Mouse (Mus musculus) frontal cortex, postnatal 25 days (tissue): ENCODE results near the gene Phlda3.

Source experiments
- DNase-seq, 2 experiments: peaks; one replicate each; pipeline ENCODE4 v3.0.0; 2022; ENCODE audit warnings: low spot score in 2 of 2

Phlda3 gene

DNA sequence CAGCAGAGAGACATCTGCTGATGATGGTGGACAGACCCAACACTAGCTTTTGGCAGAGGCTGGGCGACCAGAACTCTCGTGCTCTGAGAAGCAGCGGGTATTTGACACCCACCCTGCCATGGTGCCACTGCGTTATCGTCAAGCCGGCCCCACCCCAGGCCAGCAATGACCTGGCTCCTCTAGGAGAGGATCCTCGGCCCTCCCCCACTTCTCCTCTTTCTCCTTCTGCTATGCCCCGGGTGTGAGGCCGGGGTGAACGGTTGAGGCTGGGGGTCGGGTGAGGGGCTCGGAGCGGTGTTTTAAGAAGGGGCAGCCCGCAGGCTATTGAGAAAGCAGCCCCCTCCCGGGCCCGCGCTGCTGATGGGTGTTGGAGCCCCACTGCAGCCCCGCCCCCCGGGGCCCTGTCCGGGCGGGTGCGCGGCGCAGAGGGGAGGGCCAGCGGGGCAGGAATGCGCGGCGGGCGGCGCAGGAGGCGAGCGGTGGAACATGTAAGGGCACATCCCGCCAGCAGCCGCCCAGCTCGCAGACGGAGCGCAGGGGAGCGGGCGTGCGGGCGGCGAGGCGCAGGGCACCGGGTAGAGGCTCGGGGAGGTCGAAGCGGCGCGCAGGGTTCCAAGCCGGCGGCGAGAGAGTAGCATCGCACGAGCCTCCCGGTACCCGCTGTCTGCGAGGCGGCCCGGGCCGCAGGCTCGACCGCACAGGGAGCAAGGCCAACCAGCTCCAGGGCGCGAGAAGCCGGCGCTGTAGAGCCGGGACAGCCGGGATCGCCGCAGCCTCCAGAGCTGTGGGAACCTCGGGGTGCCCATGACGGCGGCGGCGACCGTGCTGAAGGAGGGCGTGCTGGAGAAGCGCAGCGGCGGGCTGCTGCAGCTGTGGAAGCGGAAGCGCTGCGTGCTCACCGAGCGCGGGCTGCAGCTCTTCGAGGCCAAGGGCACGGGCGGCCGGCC, at the start of gene Phlda3:
Phlda3 (plus strand) TSS at position 475 of the 947 bp plus-strand sequence.
- DNase-seq = peak; percentile 24 to 33

DNA sequence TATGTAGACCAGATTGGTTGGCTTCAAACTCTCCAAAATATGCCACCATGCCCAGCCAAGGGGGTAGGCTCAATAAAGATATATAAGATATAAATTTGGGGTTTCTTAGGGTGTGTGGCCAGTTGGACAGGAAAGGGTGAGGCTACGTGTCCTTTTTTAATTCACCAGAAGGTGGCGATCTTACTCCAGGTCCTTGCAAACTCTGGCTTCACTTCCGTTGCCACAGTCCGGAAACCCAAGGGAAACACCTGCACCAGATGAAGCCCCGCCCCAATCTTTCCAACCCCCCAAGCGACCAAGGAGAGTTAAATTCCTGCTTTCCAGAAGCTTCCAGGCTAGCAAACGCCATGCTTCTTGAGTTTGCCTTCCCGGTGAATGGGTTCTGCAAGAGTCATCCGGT, 46.4 kb upstream of the Phlda3 start:
- peak in 1 of 2 experiments; percentile 59 for DNase-seq

DNA sequence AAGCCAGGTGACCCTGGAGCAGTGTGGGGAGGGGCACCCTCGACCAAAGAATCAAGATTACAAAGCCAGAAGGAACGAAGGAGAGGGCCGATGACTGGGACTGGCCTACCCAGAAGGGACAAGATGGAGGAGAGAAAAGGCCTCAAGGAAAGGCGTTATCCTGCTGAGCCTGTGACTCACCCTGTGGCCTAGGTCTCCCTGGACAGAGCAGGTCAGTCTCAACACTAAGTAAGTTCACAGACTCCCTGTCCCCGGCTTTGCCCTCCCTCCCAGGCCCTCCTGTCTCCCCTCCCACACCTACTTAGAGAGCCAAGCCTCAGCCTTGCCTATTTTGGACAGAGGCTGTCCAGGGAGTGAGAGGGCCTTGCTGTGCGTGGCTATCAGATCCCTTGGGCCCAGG, 45.9 kb upstream of the Phlda3 start, which contains the start of gene Csrp1:
Csrp1 (plus strand) TSS at position 79 of the 400 bp plus-strand sequence.
- DNase-seq = no peak

DNA sequence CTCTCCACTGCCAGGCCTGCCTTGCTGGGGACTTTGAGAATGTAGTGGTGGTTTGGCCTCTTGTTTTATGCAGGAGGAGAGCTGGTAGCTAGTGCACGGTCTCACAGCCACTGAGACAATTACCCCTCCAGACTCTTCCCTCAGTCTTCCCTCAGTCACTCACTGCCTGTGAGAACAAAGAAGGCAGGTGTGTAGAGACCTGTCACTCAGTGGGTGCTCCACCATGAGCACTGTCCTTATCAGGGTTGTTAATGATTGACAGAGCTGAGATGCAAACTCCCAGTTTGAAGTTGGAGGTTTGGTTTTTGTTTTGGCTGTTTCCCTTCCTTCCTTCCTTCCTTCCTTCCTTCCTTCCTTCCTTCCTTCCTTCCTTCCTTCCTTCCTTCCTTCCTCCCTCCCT, 42.9 kb upstream of the Phlda3 start:
- DNase-seq = no peak

DNA sequence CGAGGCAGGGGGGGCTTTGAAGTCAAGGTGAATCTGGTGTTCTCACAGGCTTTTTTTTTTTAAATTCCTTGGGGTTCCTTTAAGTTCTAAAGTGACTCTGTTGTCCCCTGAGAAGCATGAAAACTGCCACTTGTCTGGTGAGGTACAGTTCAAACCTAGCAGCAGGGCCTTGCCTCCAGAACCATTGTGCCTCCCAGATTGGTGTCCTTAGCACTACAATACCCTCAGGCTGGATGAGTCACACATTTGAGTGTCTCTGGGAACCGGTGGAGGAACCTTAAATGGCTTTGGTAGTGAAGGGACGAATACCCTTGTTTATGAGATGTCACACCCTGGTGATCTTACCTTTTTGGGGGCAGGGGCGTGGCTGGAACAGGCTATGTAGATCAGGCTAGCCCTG, 41.8 kb upstream of the Phlda3 start:
- no peak for DNase-seq

DNA sequence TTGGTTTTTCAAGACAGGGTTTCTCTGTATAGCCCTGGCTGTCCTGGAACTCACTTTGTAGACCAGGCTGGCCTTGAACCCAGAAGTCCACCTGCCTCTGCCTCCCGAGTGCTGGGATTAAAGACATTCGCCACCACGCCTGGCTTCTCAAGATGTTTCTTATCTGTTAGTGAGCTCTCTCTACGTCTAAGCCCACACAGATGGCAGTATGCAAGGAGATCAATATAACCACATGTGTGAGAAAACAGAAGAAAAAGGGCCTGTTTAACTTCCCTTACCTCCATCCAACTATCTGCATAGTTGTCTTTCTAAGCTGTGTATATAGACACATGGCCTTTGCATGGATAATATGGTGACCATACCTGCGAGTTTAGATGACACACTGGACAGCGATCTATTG, 40.6 kb upstream of the Phlda3 start:
- DNase-seq = no peak

DNA sequence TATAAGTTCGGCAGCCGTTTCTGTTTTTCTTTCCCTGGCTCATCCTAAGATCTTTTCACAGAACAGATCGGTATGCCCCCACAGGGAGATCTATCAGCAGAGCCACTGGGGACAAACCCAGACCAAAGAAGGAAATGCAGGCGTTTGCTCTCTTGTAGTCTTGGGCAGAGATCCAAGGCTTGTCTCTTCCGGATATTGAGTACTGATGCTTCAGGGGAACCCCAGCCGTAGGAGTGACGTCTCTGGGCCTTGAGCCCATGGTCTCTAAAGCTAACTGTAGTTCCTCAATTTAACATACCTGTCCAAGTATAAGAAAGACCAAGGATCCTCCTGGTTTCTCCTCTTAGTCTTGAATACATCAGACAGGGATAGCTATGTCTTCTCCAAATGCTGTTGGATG, 40.0 kb upstream of the Phlda3 start:
- no peak for DNase-seq

DNA sequence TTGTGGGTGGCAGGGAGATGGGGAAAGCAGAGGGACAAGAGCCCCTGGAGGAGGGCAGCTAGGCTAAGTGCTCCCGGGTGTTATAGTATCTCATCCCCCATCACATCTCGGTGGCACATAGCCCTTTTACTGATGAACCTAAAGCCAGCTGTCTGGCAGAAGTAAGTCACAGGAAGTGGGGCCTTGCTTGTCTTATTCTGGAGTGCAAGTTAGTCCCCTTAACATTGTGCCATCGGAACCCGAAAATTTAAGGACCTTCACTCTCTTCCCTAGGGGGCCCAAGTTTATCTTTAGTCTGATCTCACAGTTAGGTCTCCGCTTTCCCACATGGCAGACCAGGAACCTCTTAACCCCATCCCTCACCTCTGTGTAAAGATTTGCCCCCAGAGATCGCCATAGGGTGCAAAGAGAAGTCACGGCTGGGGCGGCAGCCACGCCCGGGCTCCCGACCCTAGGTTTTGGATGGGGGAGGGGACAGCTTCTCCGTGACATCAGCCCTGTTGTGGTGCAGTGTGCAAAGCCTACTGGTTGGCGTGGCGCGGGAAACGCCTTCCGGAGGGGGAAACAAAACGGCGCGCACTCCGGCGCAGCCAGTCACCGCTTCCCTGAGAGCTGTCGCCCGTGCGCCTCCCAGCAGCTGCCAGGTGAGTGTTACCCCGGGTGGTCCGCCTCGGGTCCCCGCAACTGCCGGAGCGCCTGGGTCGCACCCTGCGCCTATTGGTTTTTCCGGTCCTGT, 37.1 kb upstream of the Phlda3 start:
- peak; percentile 65 to 71 for DNase-seq

DNA sequence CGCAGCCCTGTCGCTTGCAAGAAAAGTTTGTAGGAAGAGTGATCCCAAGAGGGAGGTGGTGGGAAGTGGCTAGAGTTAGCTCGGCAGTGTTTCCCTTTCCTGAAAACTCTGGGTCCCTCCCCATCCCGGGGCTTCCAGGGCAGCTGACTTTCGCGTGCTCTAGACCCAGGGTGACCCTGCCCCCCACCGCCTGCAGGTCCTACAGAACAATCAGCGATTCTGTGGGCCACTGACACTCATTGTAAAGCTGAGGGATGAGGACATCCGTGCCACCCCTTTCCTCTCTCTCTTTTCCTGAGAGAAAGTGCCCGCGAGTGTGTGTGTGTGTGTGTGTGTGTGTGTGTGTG, 36.6 kb upstream of the Phlda3 start:
- DNase-seq = no peak

DNA sequence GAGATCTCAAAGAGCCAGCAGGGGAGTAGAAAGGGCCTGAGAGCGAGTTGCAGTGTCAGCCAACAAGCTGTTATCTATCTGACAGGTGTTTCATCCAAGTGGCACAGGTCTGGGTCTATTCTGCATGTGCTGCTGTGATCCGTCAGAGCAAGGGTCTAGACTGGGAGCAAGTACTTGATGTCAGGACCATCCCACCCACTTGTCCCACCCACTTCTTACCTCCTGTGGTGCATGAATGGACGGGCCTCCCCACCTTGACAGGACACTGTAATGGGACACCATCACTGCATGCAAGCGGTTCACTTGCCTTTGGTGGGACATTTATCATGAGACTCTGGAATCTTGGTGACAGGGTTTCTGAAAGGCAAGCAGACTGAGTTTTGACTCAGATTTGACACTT, 36.1 kb upstream of the Phlda3 start:
- no peak for DNase-seq

DNA sequence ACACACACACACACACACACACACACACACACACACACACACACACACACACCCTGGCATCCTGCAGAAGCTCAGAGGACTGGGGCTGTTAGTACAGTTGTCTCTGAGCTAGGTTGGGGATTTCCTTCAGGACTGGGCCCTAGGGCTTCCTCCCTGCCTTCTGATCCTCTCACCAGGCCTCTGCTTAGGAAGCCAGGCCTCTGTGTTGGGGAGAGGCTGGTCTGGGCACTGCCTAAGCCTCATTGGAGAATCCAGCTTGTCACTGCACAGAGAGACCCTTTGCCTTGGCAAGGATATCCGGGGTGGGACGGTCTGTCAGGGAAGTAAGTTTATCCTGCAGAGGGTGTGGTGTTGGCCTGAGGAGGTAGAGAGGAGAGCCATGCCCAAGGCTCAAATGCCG, 35.6 kb upstream of the Phlda3 start:
- DNase-seq = no peak

DNA sequence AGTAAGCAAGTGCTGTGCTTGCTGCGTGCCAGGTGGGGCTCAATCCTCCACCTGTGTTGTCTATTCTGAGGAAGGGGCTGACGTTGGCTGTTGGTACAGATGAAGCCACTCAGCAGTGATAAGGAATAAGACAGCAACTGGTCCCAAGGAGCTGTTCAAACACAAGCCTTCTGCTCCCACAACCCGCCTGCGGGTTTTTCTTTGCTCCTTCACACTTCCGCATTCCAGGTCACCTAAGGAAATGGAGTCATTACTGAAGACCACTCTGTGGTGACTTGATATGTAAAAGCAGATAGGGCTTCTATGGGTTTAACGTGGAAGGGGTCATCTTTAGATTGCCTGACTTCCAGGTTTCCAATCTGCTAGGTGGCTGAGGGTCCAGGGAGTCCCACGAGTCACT, 34.5 kb upstream of the Phlda3 start:
- no peak for DNase-seq

DNA sequence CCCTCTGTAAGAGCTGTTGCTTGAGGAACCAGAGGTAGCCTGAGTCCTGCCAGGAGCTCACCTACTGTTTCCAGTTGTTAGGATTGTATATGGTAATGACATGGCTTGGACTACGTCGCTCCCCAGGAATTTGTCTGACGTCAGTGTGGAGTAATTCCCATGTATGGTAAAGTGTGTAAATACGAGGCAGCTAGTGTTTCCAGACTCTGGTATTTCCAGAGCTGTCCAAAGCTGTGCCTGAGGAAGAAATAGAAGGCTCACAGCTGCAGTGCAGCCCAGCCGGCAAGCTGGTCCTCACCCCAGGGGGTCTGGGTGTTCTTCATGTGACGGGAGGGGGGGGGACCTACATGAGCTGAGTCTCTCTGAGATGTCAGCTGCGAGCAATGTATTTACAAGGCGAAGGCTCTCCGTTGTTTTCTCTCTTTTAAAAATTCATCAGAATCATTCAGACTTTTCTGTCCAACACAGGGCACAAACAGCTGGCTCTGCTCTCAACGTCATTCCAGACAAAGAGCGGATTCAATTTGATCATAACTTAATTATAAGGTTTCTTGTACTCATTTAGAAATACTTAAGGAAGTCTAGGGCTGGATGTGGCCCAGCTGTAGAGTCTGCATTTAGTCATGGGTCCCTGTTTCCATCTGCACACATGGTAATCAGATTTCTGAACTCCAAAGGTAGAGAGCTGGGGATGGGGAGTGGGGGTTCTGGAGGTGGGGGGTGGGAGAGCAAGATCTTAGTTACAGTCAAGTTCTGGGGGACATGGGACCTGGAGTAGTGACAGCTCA, 33.8 kb upstream of the Phlda3 start:
- no peak for DNase-seq

DNA sequence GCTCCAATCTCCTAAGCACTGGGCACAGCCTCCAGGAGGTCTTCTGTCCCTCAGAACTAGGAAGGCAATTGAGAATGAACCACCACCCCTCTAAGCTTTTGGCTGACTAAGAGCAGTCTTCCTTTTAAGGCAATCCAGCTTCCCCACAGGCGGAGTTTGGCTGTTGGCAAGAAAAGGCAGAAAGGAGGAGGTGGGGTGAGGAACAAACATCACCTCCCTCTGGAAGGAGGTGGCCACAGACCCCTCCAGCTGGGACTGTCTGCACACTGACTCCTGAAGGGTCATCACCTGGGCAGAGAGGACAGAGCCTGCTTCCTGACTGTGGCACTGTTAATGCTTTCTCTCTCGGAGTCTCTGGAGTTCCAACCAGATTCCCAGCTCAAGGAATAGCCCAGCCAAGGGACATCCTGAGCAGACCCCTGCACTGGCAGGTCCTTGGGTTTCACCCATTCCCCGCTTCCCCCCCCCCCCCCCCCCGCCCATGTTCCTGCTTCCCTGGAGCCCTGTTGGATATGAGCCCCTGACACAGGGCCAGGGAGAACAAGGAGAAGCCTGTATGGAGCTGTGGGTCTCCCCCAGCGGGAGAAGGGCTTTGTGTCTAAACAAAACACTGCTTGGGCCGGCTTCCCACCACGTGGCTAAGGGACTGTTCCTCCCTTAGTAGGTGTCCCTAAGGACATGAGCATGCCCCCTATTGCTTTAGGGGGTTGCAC, 31.5 kb upstream of the Phlda3 start:
- peak in 1 of 2 experiments; percentile 43 for DNase-seq

DNA sequence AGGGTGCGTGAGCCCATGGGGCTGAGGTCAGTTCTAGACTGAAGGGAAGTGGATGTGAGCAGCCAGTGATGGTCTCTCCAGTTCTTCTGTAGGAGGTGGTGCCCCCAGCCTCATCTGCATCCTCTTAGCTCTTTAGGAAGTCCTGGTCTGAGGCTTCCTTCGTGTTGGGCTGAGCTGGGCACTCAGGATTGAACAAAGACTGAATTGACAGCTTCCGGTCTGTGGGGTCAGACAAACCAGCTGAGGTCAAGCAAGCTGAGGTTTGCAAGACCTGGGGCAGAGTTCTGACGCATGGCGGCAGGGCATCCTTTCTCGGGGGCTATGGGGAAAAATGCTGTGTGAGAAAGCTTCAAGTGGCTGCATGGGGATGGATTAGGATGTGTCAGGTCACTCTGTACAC, 30.5 kb upstream of the Phlda3 start:
- no peak for DNase-seq

DNA sequence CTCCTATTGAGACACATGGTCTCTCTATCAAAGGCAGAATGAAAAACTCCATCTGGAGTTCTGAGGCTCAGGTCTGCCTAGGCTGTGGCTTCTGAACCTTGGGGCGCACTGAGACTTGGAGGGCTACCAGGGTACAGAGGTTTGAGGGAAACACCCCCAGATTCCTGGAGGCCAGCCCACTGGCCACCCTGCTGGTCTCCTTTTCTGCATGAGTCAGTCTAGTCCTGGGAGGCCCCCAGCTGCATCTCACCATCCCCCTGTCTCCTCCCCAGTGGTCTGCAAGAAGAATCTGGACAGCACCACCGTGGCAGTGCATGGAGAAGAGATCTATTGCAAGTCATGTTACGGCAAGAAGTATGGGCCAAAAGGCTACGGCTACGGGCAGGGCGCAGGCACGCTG, 20.9 kb upstream of the Phlda3 start:
- DNase-seq = no peak

DNA sequence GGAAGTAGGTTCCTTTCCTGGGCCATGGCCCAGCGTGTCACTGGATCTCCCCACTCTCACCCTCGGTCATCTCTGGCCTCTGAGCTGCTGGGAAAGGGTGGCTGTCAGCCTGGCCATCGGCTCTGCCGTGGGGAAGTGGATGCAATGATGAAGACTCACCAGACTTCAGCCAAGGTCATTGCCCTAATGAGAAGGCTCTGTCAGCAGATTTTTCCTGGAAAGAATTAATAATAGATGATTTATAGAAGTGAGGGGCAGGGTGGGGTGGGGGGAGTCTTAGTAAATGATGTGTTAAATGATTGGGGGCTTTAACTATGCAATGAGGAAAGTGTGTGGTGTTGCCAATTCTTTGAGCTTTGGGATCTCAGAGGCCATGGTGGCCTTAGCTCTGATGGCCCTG, 19.7 kb upstream of the Phlda3 start:
- no peak for DNase-seq

DNA sequence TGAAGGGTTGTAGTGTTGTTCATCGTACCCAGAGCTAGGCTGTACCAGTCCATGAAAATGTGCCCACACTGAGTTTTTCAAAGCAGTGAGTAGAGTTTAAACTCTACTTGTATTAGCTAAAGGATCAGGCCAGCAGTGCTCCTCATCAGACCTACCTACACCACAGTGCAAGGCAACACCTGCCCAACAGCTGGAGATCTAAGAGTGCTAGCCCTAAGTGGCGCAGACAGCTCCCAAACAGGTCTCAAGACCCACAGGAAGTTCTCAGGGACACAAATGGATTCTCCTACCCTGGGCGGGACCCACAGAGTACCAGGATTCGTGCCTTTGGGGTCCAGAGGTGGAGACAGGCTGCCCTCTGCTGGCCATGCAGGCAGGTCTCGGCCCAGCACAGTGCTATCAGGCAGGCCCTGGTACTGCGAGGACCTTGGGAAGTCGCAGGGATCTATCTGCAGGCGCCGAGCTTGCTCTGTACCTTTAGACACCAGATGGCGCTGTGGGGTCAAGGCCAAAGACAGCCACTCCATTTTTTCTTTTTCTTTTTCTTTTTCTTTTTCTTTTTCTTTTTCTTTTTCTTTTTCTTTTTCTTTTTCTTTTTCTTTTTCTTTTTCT, 13.1 kb upstream of the Phlda3 start:
- DNase-seq = peak; percentile 77 to 87

DNA sequence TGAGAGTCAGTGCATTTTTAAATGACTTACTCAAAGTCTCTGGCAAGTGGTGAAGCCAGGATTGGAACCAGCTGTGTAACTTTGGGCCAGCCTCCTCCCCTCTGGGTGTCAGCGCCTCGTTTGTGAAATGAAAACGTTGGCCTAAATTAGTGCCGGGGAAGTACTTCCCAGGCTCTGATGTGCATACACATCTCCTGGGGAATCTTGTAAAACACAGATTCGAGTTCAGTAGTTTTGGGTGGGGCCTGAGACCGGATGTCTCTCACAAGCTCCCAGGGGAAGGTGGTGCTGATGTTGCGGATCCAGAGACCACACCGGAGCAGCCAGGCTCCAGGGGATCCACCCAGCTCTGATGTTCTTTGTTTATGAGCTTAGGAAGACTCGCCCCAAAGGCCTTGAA, 10.6 kb upstream of the Phlda3 start:
- no peak for DNase-seq

DNA sequence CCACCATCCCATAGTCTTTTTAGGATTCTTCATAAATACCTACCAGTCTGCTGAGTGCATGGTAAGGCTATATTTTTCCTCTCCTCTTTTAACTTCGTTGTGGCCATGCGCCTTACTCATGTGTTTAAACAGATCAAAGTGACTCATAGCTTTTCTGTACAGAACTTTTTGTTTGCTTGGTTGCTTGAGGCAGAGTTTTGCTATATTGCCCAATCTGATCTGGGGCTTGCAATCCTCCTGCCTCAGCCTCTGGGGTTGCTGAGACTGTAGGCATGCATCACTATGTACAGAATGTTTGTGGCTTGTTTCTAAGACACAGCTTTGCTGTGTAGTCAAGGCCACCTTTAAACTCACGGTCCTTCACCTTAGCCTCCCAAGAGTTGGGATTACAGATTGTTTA, 10.0 kb upstream of the Phlda3 start:
- DNase-seq = no peak

DNA sequence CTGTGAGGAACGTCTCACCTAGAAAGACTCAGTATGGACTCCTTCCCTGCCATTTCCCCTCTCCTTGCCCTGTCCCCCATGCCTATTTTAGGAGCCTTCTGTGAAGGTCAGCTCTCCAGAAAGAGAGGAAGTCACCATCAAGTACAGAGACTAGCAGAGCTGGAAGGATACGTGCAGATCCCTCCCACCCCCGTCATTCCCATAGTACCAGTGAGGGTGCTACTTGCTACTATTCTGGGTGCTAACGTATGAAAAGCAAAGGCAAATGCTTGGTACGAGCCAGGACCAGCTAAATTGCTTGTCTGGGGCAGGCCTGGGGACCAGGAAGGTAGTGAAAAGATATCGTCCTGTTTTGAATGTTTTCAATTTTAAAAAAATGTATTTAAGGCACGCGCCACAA, 8.6 kb upstream of the Phlda3 start:
- DNase-seq = no peak
